Mouse (Mus musculus): Measurements from ENCODE around the gene Sh3rf3.
"Not testable (repeated sequence)": the region's sequence is repeated elsewhere in the genome, so short reads cannot be mapped to it uniquely, and the experiment has no call there.

The Sh3rf3 gene

GRCm38 (mm10) chr10:58982546-58983154 lies 169.5 kb downstream of the Sh3rf3 start:
- DNase-seq (ENCODE audit: low spot score in 2 of 2): no peak

- DNase-seq (ENCODE audit: low spot score in 2 of 2): no peak
Measured at GRCm38 (mm10) chr10:58991611-58992010, 178.5 kb downstream of the Sh3rf3 start.

DNA sequence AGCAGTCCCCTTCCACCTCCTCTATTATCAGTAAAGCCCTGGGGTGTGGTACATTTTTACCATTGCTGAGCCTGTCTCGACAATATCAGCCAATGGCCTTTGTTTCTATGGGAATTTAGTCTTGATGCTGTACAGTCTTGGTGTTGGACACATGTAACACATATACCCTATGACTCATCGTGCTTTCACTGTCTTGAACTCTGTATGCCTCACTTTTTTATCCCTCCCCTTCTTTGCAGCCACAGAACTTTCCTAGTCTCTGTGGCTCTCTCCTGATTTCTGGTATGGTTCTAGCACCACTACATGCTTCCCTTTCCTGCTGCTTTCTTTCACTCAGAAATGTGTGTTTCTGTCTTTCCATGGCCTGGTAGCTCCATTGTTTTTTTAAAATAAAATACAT lies 181.6 kb downstream of the Sh3rf3 start:
- DNase-seq (ENCODE audit: low spot score in 2 of 2): no peak

DNA sequence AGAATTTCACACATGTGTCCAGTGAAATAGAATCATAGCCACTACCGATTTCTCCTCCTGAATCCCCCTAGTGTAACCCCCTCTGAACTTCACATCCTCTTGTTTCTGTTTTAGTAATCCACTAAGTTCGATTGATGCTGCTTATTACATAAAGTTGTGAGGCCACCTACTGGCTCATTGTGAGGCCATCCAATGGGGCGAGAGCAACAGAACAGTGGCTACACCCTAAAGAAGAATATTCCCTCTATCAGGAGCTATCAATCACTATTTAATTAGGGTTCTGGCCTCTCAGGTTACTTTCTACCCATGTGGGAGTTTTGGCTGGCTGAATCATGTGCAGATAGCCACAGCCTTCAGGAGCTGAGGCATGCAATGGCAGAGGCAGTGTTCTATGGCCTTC lies 182.0 kb downstream of the Sh3rf3 start:
- DNase-seq (ENCODE audit: low spot score in 2 of 2): no peak

- DNase-seq (ENCODE audit: low spot score in 2 of 2): no peak
Measured at GRCm38 (mm10) chr10:59002361-59002760, 189.2 kb downstream of the Sh3rf3 start.

DNA sequence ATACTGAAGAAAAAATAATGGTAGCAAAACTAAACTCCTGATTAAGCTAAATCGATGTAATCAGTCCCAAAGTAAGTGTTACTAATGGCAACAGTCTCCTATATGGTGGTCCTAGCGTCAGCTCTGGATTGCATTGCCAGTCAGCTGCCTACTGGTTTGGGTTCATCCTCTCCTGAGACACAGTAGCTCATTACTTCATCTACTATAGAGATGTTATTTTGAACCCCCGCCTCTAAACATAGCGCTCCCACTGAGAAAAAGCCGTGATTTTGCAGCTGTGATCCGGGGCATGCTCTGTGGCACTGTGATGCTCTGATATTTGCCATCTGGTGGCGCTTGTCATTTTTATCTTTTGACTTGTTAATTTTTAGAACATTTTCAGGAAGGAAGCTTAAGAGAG lies 198.3 kb downstream of the Sh3rf3 start:
- DNase-seq (ENCODE audit: low spot score in 2 of 2): no peak

- no peak for DNase-seq (ENCODE audit: low spot score in 2 of 2)
Measured at GRCm38 (mm10) chr10:59013618-59014017, 200.5 kb downstream of the Sh3rf3 start.

GRCm38 (mm10) chr10:59019302-59019973 lies 206.3 kb downstream of the Sh3rf3 start:
- no peak for DNase-seq (ENCODE audit: low spot score in 2 of 2)

- no peak for DNase-seq (ENCODE audit: low spot score in 2 of 2)
Measured at GRCm38 (mm10) chr10:59050434-59050833, 237.3 kb downstream of the Sh3rf3 start.

- no peak for DNase-seq (ENCODE audit: low spot score in 2 of 2)
Measured at GRCm38 (mm10) chr10:59056294-59056693, 243.1 kb downstream of the Sh3rf3 start.

- no peak for DNase-seq (ENCODE audit: low spot score in 2 of 2)
Measured at GRCm38 (mm10) chr10:59066804-59067203, 253.6 kb downstream of the Sh3rf3 start.

- DNase-seq (ENCODE audit: low spot score in 2 of 2): no peak
Measured at GRCm38 (mm10) chr10:59072827-59073226, 259.7 kb downstream of the Sh3rf3 start.

DNA sequence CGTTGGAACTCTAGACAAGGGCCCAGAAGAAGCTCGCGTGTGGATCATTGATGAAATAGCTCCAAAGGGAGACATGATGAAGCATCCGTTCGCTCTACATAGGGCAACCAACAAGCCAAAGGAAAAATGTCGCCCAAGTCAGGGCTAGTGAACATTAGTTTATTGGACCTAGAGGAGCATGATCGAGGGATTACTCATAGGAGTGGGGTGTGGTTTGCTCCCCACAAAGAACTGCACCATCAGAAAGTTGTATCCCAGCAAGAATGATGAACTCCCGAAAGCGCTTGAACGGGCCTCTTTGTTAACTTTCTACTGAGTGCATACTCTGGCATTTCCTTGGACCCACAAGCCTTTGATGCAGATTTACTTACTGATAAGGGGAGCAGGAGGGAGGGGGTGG lies 263.5 kb downstream of the Sh3rf3 start:
- DNase-seq (ENCODE audit: low spot score in 2 of 2): no peak

DNA sequence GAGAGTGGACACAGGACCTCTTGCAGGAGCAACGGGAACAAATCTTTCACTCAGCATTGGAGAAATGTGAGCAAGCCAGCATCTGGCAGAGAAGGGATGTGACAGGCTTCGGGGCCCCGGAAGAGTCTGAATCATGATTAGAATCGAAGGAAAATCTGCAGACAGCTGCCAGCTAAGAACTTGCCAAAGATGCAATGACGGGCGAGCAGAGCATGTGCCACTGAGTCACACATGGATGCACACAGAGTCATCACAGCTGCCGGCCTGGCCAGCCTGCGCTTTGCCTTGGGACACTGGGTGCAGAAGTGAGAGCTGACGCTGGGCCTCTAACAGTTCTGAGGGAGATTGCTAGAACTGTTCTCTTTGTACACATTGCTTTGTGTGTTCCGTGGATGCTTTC lies 264.8 kb downstream of the Sh3rf3 start:
- no peak for DNase-seq (ENCODE audit: low spot score in 2 of 2)

DNA sequence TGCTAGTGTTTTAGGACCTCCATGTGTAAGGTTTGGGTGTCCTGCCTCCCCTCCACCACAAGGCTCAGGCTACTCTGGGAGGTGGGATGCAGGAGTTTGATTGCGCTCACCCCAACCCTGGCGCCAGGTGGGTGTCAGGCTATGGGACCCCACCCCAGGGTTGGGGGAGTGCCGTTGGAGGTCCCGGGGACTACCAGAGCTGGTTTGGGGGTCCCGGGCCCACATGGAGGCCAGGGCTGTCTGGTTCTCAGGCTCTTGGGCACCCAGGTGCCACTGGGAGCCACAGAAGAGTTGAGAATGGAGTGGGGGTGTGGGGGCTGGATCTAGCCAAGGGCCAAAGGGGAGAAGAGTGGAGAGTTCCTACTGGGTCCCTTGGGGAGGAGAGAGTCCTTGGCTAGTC lies 272.4 kb downstream of the Sh3rf3 start:
- DNase-seq (ENCODE audit: low spot score in 2 of 2): no peak

DNA sequence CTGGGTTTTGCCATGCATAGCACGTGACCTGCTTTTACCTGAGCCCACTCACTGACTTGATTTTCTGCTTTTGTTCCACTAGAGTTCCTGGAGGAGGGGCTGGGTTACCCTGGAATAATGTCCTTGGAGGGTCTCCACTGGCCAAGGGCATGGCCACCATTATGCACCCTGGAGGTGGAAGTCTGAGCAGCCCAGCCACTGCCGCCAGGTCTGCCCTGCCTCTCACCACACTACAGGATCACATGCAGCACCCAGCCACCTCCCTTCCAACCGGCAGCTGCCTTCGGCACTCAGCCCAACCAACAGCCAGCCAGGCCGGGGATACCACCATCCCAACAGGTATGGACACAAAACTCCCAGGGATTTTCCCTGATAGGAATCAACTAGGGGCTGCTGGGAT lies 273.4 kb downstream of the Sh3rf3 start:
- no peak for DNase-seq (ENCODE audit: low spot score in 2 of 2)

- DNase-seq (ENCODE audit: low spot score in 2 of 2): no peak
Measured at GRCm38 (mm10) chr10:59089861-59090621, 276.9 kb downstream of the Sh3rf3 start.

- DNase-seq (ENCODE audit: low spot score in 2 of 2): no peak
Measured at GRCm38 (mm10) chr10:59090622-59090971, 277.4 kb downstream of the Sh3rf3 start.

- no peak for DNase-seq (ENCODE audit: low spot score in 2 of 2)
Measured at GRCm38 (mm10) chr10:59091556-59091955, 278.4 kb downstream of the Sh3rf3 start.

GRCm38 (mm10) chr10:59091988-59092387 lies 278.8 kb downstream of the Sh3rf3 start:
- no peak for DNase-seq (ENCODE audit: low spot score in 2 of 2)

- DNase-seq (ENCODE audit: low spot score in 2 of 2): not testable (repeated sequence)
Measured at GRCm38 (mm10) chr10:59103076-59103475, 289.9 kb downstream of the Sh3rf3 start.

GRCm38 (mm10) chr10:59104683-59105082 lies 291.5 kb downstream of the Sh3rf3 start:
- no peak for DNase-seq (ENCODE audit: low spot score in 2 of 2)

DNA sequence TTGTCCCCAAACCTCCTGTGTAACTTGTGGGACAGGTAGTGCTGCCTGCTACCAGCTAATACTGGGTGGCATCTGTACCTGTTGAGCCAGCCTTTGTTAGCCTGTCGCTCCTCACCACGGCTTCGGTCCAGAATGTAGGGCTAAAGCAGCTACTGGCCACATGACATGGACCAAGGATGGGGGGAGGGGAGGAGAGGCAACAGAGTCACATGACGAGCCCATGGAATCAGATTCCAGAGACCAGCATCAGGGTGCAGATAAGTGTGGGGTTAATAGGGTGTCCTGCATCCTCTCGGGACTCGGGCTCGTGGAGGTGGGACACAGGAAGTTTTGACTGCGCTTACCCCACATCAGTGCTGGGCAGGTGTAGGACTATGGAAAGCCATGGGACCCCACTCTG lies 292.7 kb downstream of the Sh3rf3 start:
- no peak for DNase-seq (ENCODE audit: low spot score in 2 of 2)
